Mouse (Mus musculus): ENCODE measurements around the gene Gab1. TPM values are rescaled to one million over a fixed set of nuclear protein-coding genes. Genes with fewer than 3 reads are reported as not detected.

Gene Gab1
- total RNA-seq (2023): 1 to 10 TPM; 2.5 to 2.9 TPM

GRCm38 (mm10) chr8:80880196-80881106 is at the start of gene Gab1:
TSS of gene Gab1 (minus strand) at chr8:80880519.

GRCm38 (mm10) chr8:80739155-80739924 is 141.0 kb downstream of the Gab1 start, which contains the start of gene Smarca5:
TSS of gene Smarca5 (minus strand) at chr8:80739497.

Other genes starting within 250 kb of the Gab1 start
- gene Smarca5, start 141.0 kb downstream of the Gab1 start, total RNA-seq (2023): 10 to 100 TPM; 74.6 to 79.1 TPM
- 10 to 100 TPM; 37.4 to 37.5 TPM for gene Usp38, start 134.4 kb upstream of the Gab1 start, total RNA-seq (2023)

Data from neutrophil, adult 59 days (primary cell).